Mouse (Mus musculus) small intestine, adult 2 months (tissue): ENCODE data around the gene Tab1. TPM values are rescaled to one million over a fixed set of nuclear protein-coding genes. Genes with fewer than 3 reads are reported as not detected.
A peak's percentile ranks its signal among the peaks of the same experiment; 100 is the strongest.

Source experiments
- H3K27ac ChIP-seq: fragments of 200-500 bp; 2 replicates; pipeline ENCODE4 v1.5.1; 2012; ENCODE audit warnings: low read depth, low read length, control low read depth, inconsistent platforms; ENCODE audit not compliant: insufficient read depth
- H3K27me3 ChIP-seq: fragments of 200-500 bp; 2 replicates; pipeline ENCODE4 v1.6.1; 2012; ENCODE audit warnings: mild to moderate bottlenecking, moderate library complexity, low read length, inconsistent platforms; ENCODE audit not compliant: control insufficient read depth, insufficient read depth
- H3K36me3 ChIP-seq: fragments of 200-500 bp; 2 replicates; pipeline ENCODE4 v1.6.1; 2012; ENCODE audit warnings: mild to moderate bottlenecking, low read length, control low read depth, inconsistent platforms; ENCODE audit not compliant: control insufficient read depth, insufficient read depth
- H3K4me1 ChIP-seq: fragments of 200-500 bp; 2 replicates; pipeline ENCODE4 v1.6.1; 2012; ENCODE audit warnings: low read length, inconsistent platforms, mixed read lengths; ENCODE audit not compliant: control insufficient read depth, insufficient read depth, insufficient read length
- H3K4me3 ChIP-seq: fragments of 200-500 bp; 2 replicates; pipeline ENCODE4 v1.5.1; 2012; ENCODE audit warnings: low read depth, mild to moderate bottlenecking, control low read depth, inconsistent platforms, low read length, moderate library complexity
- CTCF ChIP-seq: fragments of 200-500 bp; IDR thresholded peaks from 2 replicates; pipeline ENCODE4 v1.5.1; 2012; ENCODE audit warnings: low read depth, mild to moderate bottlenecking, control low read depth, inconsistent platforms, low read length, moderate library complexity, mixed read lengths; ENCODE audit not compliant: insufficient replicate concordance, insufficient read length; ENCODE audit errors: extremely low read depth
- POLR2A ChIP-seq: fragments of 200-500 bp; IDR thresholded peaks from 2 replicates; pipeline ENCODE4 v1.6.1; 2012; ENCODE audit warnings: low read depth, mild to moderate bottlenecking, control low read depth, inconsistent platforms, low read length, moderate library complexity
- WGBS: fragments of 180-500 bp; shearing (Covaris S2); methylation state at CpG from one replicate; pipeline ENCODE4 v1.1.7; 2018; 5-methylcytosine and 5-hydroxymethylcytosine counted together
- polyA plus RNA-seq: library from polyadenylated mRNA; depleted of rRNA; stranded (reverse); fragments of >200 nt; gene quantifications from 2 replicates; pipeline ENCODE4 v1.2.3, GENCODE M21; 2012

The Tab1 gene
- polyA plus RNA-seq, 1 experiment, result 28.6 TPM

GRCm38 (mm10) chr15:80127191-80127590 is 5.7 kb upstream of the Tab1 start:
- H3K27ac ChIP-seq, result no peak overlapping the region
- H3K27me3 ChIP-seq, result no peaks in the 10 kb centered on the region
- no peaks in the 10 kb centered on the region for H3K36me3 ChIP-seq
- WGBS, result 44% methylated on average over 1 of the region's 1 CpGs
- TF ChIP-seq POLR2A, result no peak
- no peaks in the 10 kb centered on the region for H3K4me1 ChIP-seq
- no peak overlapping the region for H3K4me3 ChIP-seq

- WGBS, result 88% methylated on average over 6 of the region's 6 CpGs
- Histone ChIP-seq H3K36me3 (no peaks in the 10 kb centered on the region), H3K27ac (no peak overlapping the region), H3K27me3 (no peaks in the 10 kb centered on the region), H3K4me3 (no peak overlapping the region), H3K4me1 (peaks cover 7% of the 10 kb centered on the region)
- TF ChIP-seq CTCF (no peak), POLR2A (no peak)
Observed at GRCm38 (mm10) chr15:80129982-80130381, 2.9 kb upstream of the Tab1 start.

DNA sequence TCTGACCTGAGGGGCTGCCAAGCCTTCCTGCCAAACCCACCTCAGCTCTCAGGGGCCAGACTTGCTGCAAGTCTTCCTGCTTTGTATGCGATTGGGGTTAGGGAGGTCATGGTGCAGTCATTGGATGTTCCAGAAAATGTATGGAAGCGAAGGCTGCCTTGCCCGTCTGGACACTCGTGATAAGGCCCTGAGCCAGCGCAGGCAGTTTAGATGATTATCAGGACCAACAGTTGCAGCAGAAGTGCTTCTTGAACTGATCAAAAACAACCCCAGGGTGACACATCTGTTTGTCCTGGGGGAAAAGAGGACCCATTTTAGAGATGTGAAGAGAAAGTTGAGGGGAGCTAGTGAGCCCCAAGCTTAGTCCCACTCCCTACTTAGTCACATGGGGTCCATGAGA is 2.2 kb upstream of the Tab1 start:
- H3K27me3 ChIP-seq, result no peaks in the 10 kb centered on the region
- no peak overlapping the region for H3K4me3 ChIP-seq
- H3K27ac ChIP-seq, result no peak overlapping the region
- peaks cover 7% of the 10 kb centered on the region for H3K4me1 ChIP-seq
- no peaks in the 10 kb centered on the region for H3K36me3 ChIP-seq
- TF ChIP-seq CTCF (no peak), POLR2A (no peak)
- 40% methylated on average over 5 of the region's 5 CpGs for WGBS

DNA sequence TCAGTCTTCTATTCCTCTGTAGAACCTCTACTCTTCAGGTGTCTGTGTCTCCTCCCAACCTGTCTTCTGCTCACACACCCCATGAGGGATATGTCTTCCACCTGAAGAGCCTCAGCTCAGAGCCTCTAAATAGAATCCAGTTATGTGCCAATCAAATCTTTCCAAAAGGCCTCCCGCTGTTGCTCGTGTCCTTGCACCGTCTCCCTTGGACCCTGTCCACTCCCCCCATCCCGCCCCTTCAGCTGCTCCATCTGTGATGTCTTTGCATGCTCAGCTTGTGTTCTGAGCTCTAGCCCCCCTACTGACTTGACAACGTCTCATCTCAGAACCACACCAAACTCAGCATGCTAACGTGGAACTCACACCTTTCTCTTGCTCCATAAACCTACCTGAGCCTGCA is 1.5 kb upstream of the Tab1 start:
- TF ChIP-seq POLR2A (no peak), CTCF (no peak)
- no peak overlapping the region for H3K27ac ChIP-seq
- WGBS, result 84% methylated on average over 6 of the region's 6 CpGs
- H3K27me3 ChIP-seq, result no peaks in the 10 kb centered on the region
- H3K4me1 ChIP-seq, result peaks cover 12% of the 10 kb centered on the region
- H3K36me3 ChIP-seq, result no peaks in the 10 kb centered on the region
- H3K4me3 ChIP-seq, result no peak overlapping the region

- TF ChIP-seq POLR2A (no peak), CTCF (no peak)
Observed at GRCm38 (mm10) chr15:80132452-80132851, 475 bp upstream of the Tab1 start.

GRCm38 (mm10) chr15:80133682-80134449 is 939 bp downstream of the Tab1 start:
- TF ChIP-seq POLR2A (no peak; the same call in 1 of the 2 replicates), CTCF (no peak)
- Histone ChIP-seq H3K27ac (peak overlapping the region; percentile 83), H3K36me3 (no peaks in the 10 kb centered on the region), H3K27me3 (no peaks in the 10 kb centered on the region), H3K4me3 (peak overlapping the region; percentile 70), H3K4me1 (peaks cover 15% of the 10 kb centered on the region)
- 2% methylated on average over 14 of the region's 14 CpGs for WGBS

More at GRCm38 (mm10) chr15:80132452-80132851, 475 bp upstream of the Tab1 start:
- no peak overlapping the region for H3K4me3 ChIP-seq
- no peaks in the 10 kb centered on the region for H3K27me3 ChIP-seq
- peaks cover 15% of the 10 kb centered on the region for H3K4me1 ChIP-seq
- 61% methylated on average over 9 of the region's 9 CpGs for WGBS
- H3K27ac ChIP-seq, result no peak overlapping the region
- no peaks in the 10 kb centered on the region for H3K36me3 ChIP-seq

- Histone ChIP-seq H3K27me3 (no peaks in the 10 kb centered on the region), H3K36me3 (no peaks in the 10 kb centered on the region), H3K4me3 (peak overlapping the region; percentile 17), H3K27ac (peak overlapping the region; percentile 83), H3K4me1 (peaks cover 15% of the 10 kb centered on the region)
- 30% methylated on average over 9 of the region's 9 CpGs for WGBS
- TF ChIP-seq POLR2A (no peak), CTCF (no peak)
Observed at GRCm38 (mm10) chr15:80134450-80134847, 1.5 kb downstream of the Tab1 start.
